In the genomic region with DNA sequence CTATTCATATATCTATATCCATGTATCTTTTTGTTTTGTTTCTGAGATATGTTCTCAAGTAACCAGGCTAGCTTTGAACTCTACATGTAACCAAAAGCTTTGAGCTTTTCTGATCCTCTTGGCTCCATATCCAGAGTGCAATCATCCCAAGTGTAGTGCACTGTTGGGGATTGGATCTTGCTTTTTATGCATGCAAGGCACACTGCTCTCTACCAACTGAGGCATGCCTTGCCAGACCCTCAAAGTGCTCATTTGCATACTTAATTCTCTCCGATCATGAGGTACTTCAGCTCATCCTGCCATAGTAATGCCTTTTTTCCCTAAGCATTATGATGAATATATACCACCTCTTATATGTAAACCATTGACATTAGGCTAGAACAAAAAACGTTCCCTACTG, we compare ENCODE assay signal across 23 mouse cellular contexts. TPM values are rescaled to one million over a fixed set of nuclear protein-coding genes. Genes with fewer than 3 reads are reported as not detected.
"Had no signal": no experiment of that assay in that cellular context is flagged by ENCODE, and none has a peak within 500 bp of the region (broad histone marks: within the 10 kb centered on the region; RNA-seq: fewer than 3 reads in every experiment).

No protein-coding gene starts in this region.

- H3K27me3 ChIP-seq: kidney, embryonic 15.5 days; limb, embryonic 13.5 days; liver, embryonic 12.5 days; liver, embryonic 15.5 days; lung, embryonic 15.5 days; megakaryocyte, embryonic 14.5 days; midbrain, embryonic 13.5 days; stomach, embryonic 15.5 days had no signal

- DNase-seq: kidney, adult 11 months; kidney, adult 8-10 months; kidney, postnatal 10 days; kidney, postnatal 36 days; liver; lung, adult 18-20 months; lung, postnatal 10 days; lung, postnatal 36 days; retina, postnatal 1 day; right cerebral cortex, postnatal 25 days; spleen, adult 18-20 months; thymus, postnatal 25 days had no signal

- H3K9me3 ChIP-seq: kidney, embryonic 15.5 days; limb, embryonic 10.5 days; limb, embryonic 13.5 days; liver, embryonic 12.5 days; liver, embryonic 15.5 days; lung, embryonic 15.5 days; megakaryocyte, embryonic 14.5 days; midbrain, embryonic 10.5 days; midbrain, embryonic 13.5 days; stomach, embryonic 15.5 days had no signal

- ATAC-seq: liver, embryonic 12.5 days; midbrain, embryonic 13.5 days had no signal

- H3K4me1 ChIP-seq: kidney, embryonic 15.5 days; limb, embryonic 10.5 days; limb, embryonic 13.5 days; liver, embryonic 12.5 days; liver, embryonic 15.5 days; lung, embryonic 15.5 days; midbrain, embryonic 10.5 days; midbrain, embryonic 13.5 days; stomach, embryonic 15.5 days had no signal

- H3K9ac ChIP-seq: kidney, embryonic 15.5 days; limb, embryonic 13.5 days; liver, embryonic 12.5 days; liver, embryonic 15.5 days; lung, embryonic 15.5 days; midbrain, embryonic 13.5 days; stomach, embryonic 15.5 days had no signal

- H3K4me3 ChIP-seq: kidney, embryonic 15.5 days; limb, embryonic 10.5 days; limb, embryonic 13.5 days; liver, embryonic 12.5 days; liver, embryonic 15.5 days; lung, embryonic 15.5 days; megakaryocyte, embryonic 14.5 days; midbrain, embryonic 10.5 days; midbrain, embryonic 13.5 days; stomach, embryonic 15.5 days had no signal

- H3K27ac ChIP-seq: kidney, embryonic 15.5 days; limb, embryonic 10.5 days; limb, embryonic 13.5 days; liver, embryonic 12.5 days; liver, embryonic 15.5 days; lung, embryonic 15.5 days; midbrain, embryonic 10.5 days; midbrain, embryonic 13.5 days; stomach, embryonic 15.5 days had no signal

- H3K4me2 ChIP-seq: kidney, embryonic 15.5 days; limb, embryonic 13.5 days; liver, embryonic 12.5 days; liver, embryonic 15.5 days; lung, embryonic 15.5 days; midbrain, embryonic 13.5 days; stomach, embryonic 15.5 days had no signal

RNA-seq across cellular contexts. Expression of a gene that starts 39.4 kb away (rescaled TPM):
- polyA plus RNA-seq: kidney, embryonic 15.5 days; limb, embryonic 10.5 days; limb, embryonic 13.5 days; liver, embryonic 12.5 days; liver, embryonic 15.5 days; lung, embryonic 15.5 days; midbrain, embryonic 10.5 days; midbrain, embryonic 13.5 days; stomach, embryonic 15.5 days; urinary bladder, adult 2 months had no signal
